Mouse (Mus musculus) erythroid progenitor cell, adult 5-6 weeks (primary cell): ENCODE results near the gene Gm13283. TPM values are rescaled to one million over a fixed set of nuclear protein-coding genes. Genes with fewer than 3 reads are reported as not detected.
"Not testable (repeated sequence)": the region's sequence is repeated elsewhere in the genome, so short reads cannot be mapped to it uniquely, and the experiment has no call there.

Experiments
- ATAC-seq: replicated peaks from 2 replicates; pipeline ENCODE4 v1.8.0; 2016; ENCODE audit warnings: moderate number of reproducible peaks, mild to moderate bottlenecking, moderate TSS enrichment, inconsistent platforms; ENCODE audit not compliant: poor library complexity, low FRiP score, severe bottlenecking
- total RNA-seq, 2 experiments: library from RNA; stranded (forward) in 1 of 2; stranded (reverse) in 1 of 2; fragments of 150-400 nt in 1 of 2; fragments of 186-747, 209-891 nt in 1 of 2; gene quantifications; 2 replicates each; pipeline versions ENCODE4 v1.2.3 to v1.2.4; 2015 to 2017; ENCODE audit warnings: low replicate concordance in 2 of 2

Gene Gm13283
- total RNA-seq, 2 experiments from 2014 or later = not detected

DNA sequence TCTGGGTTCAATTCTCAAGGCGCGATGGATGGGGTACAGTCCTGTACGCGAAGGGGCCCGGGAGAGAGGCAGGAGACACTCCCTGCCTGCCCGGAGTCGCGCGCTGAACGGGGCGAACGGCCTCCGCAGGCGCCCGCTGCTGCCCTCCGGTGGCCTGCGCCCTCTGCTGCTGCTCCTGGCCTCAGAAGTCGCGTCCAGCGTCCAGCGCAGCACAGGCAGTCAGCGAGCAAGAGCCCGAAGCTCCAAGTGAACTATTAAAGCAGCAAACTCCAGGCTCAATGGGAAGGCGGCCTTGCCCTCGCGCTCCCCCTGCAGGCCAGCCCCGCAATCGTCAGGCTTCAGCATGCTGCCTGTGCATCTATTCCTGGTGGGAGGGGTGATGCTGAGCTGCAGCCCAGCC is 512 bp downstream of the Gm13283 start:
- not testable (repeated sequence) for ATAC-seq

DNA sequence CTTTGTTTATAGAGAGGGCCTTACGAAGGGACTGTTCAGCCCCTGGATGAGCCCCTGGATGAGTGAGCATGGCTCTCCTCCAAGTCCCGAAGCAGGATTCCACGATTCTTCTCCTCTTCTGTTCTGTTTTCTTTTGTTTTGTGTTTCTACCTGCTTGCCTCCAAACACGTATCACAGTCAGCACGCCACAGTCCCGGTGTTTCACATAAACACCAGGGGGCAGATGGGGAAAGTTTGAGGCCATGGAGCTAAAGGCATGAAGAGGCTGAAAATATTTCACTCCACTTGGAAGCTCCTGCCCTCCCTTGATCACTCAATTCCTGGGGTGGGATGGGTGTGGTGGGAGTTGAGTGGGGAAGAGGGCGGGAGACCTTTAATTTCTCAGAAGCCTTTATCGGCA is 1.9 kb downstream of the Gm13283 start:
- ATAC-seq = not testable (repeated sequence)

DNA sequence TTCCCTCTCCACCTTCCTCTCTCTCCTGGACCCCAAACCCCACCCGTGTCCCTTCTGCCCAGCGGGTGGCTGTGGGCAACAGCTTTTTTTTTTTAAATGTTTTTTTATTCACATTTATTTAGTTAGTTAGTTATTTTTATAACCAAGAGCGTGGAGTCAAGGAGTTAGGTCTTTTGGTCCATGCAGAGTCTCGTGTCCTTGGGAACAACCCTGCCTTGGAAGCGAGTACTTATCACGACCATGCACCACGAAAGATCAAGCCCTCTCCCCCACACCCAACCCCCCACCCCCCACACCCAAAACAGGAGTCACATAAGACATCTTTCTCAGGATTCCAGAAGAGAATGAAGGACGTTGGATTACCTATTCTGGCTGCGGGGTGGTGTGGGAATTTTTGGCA is 2.4 kb downstream of the Gm13283 start:
- ATAC-seq = not testable (repeated sequence)

DNA sequence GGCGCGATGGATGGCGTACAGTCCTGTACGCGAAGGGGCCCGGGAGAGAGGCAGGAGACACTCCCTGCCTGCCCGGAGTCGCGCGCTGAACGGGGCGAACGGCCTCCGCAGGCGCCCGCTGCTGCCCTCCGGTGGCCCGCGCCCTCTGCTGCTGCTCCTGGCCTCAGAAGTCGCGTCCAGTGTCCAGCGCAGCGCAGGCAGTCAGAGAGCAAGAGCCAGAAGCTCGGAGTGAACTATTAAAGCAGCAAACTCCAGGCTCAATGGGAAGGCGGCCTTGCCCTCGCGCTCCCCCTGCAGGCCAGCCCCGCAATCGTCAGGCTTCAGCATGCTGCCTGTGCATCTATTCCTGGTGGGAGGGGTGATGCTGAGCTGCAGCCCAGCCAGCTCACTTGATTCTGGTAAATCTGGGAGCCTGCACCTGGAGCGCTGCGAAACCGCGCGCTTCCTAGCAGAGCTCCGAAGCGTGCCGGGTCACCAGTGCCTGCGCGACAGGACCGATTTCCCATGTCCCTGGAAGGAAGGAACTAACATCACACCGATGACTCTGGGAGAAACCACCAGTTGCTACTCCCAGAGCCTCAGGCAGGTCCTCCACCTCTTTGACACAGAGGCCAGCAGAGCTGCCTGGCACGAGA is 3.6 kb downstream of the Gm13283 start:
- peak; percentile 71; the same call in 1 of the 2 replicates for ATAC-seq

DNA sequence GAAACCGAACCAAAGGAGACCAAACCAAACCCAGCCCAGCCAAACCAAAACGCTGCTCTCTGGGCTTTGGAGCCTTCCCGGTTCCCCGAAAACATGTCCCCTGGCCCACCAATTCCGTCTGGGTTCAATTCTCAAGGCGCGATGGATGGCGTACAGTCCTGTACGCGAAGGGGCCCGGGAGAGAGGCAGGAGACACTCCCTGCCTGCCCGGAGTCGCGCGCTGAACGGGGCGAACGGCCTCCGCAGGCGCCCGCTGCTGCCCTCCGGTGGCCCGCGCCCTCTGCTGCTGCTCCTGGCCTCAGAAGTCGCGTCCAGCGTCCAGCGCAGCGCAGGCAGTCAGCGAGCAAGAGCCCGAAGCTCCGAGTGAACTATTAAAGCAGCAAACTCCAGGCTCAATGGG is 13.6 kb downstream of the Gm13283 start, which contains the start of gene Gm13290:
Gm13290 (plus strand) TSS at position 301 of the 400 bp plus-strand sequence.
- ATAC-seq = not testable (repeated sequence)

DNA sequence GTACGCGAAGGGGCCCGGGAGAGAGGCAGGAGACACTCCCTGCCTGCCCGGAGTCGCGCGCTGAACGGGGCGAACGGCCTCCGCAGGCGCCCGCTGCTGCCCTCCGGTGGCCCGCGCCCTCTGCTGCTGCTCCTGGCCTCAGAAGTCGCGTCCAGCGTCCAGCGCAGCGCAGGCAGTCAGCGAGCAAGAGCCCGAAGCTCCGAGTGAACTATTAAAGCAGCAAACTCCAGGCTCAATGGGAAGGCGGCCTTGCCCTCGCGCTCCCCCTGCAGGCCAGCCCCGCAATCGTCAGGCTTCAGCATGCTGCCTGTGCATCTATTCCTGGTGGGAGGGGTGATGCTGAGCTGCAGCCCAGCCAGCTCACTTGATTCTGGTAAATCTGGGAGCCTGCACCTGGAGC is 16.7 kb downstream of the Gm13283 start, which contains the start of gene Gm13289:
Gm13289 (plus strand) TSS at position 301 of the 400 bp plus-strand sequence.
- ATAC-seq = not testable (repeated sequence)

DNA sequence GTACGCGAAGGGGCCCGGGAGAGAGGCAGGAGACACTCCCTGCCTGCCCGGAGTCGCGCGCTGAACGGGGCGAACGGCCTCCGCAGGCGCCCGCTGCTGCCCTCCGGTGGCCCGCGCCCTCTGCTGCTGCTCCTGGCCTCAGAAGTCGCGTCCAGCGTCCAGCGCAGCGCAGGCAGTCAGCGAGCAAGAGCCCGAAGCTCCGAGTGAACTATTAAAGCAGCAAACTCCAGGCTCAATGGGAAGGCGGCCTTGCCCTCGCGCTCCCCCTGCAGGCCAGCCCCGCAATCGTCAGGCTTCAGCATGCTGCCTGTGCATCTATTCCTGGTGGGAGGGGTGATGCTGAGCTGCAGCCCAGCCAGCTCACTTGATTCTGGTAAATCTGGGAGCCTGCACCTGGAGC is 19.6 kb downstream of the Gm13283 start, which contains the start of gene Gm13272:
Gm13272 (plus strand) TSS at position 301 of the 400 bp plus-strand sequence.
- ATAC-seq = not testable (repeated sequence)

DNA sequence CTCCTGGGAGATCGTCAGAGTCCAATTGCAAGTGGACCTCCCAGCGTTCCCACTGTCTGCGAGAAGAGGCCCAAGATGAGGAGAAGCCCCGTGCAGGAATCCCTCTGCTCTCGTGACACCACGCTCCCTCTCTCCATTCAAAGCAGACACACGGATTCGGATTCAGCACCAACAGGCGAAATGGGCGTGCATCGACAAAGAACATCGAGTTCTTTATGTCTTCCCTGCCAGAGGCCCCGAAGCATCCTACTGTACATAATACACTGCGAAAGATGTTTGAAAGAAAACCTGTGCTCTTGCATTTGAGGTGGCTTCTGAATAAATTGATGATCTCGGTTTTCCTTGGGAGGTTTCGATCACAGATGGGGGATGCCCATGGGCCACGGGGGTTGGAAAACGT is 20.4 kb downstream of the Gm13283 start:
- ATAC-seq = not testable (repeated sequence)

DNA sequence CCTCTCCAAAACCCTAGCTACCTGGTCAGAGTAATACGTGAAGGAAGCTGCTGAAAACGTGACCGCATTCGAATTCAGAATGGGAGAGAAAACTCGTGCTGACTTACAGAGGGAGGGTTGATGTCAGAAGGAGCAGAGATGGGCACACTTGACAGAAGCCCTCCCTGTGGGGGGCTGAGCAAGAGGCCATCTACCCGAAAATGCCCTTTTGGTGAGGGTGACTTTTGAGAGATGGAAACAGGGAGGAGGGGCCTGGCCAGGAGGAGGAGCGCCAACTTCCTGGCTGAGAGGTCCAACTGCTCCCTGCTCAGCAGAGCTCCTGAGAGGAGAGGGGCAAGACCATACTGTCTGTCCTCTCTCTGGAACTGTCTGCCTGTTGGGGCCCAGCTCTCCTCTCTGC is 21.9 kb downstream of the Gm13283 start, which contains the start of gene Ifnz:
Ifnz (plus strand) TSS at position 301 of the 400 bp plus-strand sequence.
- ATAC-seq = not testable (repeated sequence)

DNA sequence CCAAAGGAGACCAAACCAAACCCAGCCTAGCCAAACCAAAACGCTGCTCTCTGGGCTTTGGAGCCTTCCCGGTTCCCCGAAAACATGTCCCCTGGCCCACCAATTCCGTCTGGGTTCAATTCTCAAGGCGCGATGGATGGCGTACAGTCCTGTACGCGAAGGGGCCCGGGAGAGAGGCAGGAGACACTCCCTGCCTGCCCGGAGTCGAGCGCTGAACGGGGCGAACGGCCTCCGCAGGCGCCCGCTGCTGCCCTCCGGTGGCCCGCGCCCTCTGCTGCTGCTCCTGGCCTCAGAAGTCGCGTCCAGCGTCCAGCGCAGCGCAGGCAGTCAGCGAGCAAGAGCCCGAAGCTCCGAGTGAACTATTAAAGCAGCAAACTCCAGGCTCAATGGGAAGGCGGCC is 22.4 kb downstream of the Gm13283 start:
- not testable (repeated sequence) for ATAC-seq

DNA sequence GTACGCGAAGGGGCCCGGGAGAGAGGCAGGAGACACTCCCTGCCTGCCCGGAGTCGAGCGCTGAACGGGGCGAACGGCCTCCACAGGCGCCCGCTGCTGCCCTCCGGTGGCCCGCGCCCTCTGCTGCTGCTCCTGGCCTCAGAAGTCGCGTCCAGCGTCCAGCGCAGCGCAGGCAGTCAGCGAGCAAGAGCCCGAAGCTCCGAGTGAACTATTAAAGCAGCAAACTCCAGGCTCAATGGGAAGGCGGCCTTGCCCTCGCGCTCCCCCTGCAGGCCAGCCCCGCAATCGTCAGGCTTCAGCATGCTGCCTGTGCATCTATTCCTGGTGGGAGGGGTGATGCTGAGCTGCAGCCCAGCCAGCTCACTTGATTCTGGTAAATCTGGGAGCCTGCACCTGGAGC is 25.5 kb downstream of the Gm13283 start, which contains the start of gene Gm13276:
Gm13276 (plus strand) TSS at position 301 of the 400 bp plus-strand sequence.
- not testable (repeated sequence) for ATAC-seq

DNA sequence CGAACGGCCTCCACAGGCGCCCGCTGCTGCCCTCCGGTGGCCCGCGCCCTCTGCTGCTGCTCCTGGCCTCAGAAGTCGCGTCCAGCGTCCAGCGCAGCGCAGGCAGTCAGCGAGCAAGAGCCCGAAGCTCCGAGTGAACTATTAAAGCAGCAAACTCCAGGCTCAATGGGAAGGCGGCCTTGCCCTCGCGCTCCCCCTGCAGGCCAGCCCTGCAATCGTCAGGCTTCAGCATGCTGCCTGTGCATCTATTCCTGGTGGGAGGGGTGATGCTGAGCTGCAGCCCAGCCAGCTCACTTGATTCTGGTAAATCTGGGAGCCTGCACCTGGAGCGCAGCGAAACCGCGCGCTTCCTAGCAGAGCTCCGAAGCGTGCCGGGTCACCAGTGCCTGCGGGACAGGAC is 28.5 kb downstream of the Gm13283 start, which contains the start of gene Gm13277:
Gm13277 (plus strand) TSS at position 231 of the 400 bp plus-strand sequence.
- ATAC-seq = not testable (repeated sequence)

DNA sequence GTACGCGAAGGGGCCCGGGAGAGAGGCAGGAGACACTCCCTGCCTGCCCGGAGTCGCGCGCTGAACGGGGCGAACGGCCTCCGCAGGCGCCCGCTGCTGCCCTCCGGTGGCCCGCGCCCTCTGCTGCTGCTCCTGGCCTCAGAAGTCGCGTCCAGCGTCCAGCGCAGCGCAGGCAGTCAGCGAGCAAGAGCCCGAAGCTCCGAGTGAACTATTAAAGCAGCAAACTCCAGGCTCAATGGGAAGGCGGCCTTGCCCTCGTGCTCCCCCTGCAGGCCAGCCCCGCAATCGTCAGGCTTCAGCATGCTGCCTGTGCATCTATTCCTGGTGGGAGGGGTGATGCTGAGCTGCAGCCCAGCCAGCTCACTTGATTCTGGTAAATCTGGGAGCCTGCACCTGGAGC is 31.3 kb downstream of the Gm13283 start, which contains the start of gene Gm13278:
Gm13278 (plus strand) TSS at position 301 of the 400 bp plus-strand sequence.
- ATAC-seq = not testable (repeated sequence)

DNA sequence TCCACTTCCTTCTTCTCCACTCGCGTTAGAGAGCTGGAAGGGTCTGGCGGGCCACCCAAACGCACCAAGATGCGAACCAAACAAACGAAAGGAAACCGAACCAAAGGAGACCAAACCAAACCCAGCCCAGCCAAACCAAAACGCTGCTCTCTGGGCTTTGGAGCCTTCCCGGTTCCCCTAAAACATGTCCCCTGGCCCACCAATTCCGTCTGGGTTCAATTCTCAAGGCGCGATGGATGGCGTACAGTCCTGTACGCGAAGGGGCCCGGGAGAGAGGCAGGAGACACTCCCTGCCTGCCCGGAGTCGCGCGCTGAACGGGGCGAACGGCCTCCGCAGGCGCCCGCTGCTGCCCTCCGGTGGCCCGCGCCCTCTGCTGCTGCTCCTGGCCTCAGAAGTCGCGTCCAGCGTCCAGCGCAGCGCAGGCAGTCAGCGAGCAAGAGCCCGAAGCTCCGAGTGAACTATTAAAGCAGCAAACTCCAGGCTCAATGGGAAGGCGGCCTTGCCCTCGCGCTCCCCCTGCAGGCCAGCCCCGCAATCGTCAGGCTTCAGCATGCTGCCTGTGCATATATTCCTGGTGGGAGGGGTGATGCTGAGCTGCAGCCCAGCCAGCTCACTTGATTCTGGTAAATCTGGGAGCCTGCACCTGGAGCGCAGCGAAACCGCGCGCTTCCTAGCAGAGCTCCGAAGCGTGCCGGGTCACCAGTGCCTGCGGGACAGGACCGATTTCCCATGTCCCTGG is 34.2 kb downstream of the Gm13283 start, which contains the start of gene Gm13275:
Gm13275 (plus strand) TSS at position 552 of the 740 bp plus-strand sequence.
- not testable (repeated sequence) for ATAC-seq

DNA sequence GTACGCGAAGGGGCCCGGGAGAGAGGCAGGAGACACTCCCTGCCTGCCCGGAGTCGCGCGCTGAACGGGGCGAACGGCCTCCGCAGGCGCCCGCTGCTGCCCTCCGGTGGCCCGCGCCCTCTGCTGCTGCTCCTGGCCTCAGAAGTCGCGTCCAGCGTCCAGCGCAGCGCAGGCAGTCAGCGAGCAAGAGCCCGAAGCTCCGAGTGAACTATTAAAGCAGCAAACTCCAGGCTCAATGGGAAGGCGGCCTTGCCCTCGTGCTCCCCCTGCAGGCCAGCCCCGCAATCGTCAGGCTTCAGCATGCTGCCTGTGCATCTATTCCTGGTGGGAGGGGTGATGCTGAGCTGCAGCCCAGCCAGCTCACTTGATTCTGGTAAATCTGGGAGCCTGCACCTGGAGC is 37.2 kb downstream of the Gm13283 start, which contains the start of gene Gm13279:
Gm13279 (plus strand) TSS at position 301 of the 400 bp plus-strand sequence.
- not testable (repeated sequence) for ATAC-seq

DNA sequence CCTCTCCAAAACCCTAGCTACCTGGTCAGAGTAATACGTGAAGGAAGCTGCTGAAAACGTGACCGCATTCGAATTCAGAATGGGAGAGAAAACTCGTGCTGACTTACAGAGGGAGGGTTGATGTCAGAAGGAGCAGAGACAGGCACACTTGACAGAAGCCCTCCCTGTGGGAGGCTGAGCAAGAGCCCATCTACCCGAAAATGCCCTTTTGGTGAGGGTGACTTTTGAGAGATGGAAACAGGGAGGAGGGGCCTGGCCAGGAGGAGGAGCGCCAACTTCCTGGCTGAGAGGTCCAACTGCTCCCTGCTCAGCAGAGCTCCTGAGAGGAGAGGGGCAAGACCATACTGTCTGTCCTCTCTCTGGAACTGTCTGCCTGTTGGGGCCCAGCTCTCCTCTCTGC is 39.4 kb downstream of the Gm13283 start, which contains the start of gene Gm13285:
Gm13285 (plus strand) TSS at position 301 of the 400 bp plus-strand sequence.
- ATAC-seq = not testable (repeated sequence)

DNA sequence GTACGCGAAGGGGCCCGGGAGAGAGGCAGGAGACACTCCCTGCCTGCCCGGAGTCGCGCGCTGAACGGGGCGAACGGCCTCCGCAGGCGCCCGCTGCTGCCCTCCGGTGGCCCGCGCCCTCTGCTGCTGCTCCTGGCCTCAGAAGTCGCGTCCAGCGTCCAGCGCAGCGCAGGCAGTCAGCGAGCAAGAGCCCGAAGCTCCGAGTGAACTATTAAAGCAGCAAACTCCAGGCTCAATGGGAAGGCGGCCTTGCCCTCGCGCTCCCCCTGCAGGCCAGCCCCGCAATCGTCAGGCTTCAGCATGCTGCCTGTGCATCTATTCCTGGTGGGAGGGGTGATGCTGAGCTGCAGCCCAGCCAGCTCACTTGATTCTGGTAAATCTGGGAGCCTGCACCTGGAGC is 43.0 kb downstream of the Gm13283 start, which contains the start of gene Gm13287:
Gm13287 (plus strand) TSS at position 301 of the 400 bp plus-strand sequence.
- ATAC-seq = not testable (repeated sequence)

DNA sequence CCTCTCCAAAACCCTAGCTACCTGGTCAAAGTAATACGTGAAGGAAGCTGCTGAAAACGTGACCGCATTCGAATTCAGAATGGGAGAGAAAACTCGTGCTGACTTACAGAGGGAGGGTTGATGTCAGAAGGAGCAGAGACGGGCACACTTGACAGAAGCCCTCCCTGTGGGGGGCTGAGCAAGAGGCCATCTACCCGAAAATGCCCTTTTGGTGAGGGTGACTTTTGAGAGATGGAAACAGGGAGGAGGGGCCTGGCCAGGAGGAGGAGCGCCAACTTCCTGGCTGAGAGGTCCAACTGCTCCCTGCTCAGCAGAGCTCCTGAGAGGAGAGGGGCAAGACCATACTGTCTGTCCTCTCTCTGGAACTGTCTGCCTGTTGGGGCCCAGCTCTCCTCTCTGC is 45.3 kb downstream of the Gm13283 start, which contains the start of gene Gm13288:
Gm13288 (plus strand) TSS at position 301 of the 400 bp plus-strand sequence.
- ATAC-seq = not testable (repeated sequence)

DNA sequence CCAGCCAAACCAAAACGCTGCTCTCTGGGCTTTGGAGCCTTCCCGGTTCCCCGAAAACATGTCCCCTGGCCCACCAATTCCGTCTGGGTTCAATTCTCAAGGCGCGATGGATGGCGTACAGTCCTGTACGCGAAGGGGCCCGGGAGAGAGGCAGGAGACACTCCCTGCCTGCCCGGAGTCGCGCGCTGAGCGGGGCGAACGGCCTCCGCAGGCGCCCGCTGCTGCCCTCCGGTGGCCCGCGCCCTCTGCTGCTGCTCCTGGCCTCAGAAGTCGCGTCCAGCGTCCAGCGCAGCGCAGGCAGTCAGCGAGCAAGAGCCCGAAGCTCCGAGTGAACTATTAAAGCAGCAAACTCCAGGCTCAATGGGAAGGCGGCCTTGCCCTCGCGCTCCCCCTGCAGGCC is 45.8 kb downstream of the Gm13283 start:
- ATAC-seq = not testable (repeated sequence)
